Mouse (Mus musculus): ENCODE results near the gene Map3k9.

Map3k9 gene

DNA sequence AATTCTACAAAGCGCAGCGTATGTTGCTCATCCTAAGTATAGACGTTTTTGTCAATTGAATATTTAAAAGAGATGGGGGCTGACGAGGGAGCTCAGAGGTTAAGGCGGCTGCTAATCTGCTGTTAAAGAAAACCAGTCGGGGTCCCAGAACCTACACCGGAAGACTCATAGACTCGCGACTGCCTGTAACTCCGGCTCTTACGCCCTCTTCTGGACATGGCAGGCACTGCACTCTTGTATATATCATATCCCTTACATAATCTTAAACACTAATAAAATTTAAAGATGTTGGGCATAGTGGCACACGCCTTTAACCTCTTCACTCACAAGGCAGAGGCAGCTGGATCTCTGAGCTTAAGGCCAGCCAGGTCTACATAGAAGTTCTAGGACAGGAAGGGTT lies 6.3 kb upstream of the Map3k9 start:
- no peak for DNase-seq (ENCODE audit: extremely low spot score, low spot score)

DNA sequence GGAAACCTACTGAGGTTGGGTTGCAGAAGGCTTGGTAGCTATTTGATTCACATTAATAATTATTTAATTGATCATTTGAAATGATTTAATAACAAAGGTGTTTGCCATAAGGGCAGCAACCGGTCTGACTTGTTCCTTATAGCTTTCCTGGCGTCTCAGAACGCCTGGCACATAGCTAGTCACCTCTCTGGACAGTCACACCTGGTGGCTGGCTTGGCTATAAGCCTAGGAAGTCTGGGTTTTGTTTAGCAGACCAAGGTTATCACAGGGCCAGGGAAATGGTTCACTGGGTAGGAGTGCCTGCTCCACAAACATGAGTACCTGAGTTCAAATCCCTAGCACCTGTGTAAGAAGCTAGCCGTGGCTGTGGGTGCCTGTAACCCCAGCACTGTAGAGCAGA lies 2.3 kb upstream of the Map3k9 start:
- DNase-seq (ENCODE audit: extremely low spot score, low spot score), result no peak

DNA sequence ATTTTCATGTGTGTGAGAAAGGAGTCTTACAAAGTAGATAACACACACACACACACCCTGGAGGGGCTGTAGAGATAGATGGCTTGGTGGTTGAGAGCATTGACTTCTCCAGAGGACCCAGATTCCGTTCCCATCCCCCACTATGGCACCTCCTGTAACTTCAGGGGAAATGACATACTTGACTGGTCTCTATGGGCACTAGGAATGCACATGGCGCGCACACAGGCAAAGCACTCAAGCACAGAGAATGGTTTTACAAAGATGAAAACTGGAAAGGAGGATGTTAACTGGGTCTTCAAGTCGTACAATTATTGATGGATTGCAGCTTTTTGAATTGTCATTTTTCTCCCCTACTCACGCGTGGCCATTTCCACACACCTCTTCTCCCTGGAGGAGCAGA lies 1.6 kb upstream of the Map3k9 start:
- DNase-seq (ENCODE audit: extremely low spot score, low spot score), result no peak

DNA sequence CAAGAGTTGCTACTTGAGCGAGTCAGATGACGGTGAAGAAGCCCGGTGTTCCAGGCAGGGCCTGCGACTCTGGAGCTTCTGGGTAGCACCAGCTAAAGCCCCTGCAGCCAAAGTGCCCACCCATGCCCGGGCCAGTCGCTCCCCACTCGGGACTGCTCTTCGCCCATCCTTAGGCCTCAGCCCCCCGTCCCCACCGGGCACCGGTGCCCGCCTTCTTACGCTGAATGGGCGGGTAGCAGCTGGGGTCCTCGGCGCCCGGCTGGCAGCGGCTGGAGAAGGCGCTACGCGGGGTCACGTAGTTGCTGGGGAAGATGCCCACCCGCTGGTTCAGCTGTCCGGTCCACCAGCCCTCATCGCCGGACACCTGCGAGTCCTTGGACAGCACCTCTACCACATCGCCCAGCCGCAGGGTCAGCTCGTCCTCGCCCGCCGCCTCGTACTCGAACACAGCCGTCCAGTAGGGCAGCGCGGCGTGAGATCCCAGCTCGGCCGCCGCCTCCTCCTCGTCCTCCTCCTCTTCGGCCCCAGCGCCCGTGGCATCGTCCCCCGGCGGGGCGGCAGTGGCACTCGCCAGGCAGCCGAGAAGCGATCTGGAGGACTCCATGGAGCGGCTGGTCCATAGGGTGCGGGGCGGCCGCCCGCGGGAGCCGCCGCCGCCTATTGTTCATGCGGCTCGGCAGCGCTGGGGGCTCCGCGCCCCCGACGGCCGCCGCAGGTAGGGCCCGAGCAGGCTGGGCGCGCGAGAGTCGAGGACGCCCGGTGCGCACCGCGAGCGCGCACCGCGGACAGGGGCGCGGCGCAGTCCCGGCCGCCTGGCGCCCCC lies 493 bp downstream of the Map3k9 start:
- DNase-seq (ENCODE audit: extremely low spot score, low spot score), result peak; percentile 57

DNA sequence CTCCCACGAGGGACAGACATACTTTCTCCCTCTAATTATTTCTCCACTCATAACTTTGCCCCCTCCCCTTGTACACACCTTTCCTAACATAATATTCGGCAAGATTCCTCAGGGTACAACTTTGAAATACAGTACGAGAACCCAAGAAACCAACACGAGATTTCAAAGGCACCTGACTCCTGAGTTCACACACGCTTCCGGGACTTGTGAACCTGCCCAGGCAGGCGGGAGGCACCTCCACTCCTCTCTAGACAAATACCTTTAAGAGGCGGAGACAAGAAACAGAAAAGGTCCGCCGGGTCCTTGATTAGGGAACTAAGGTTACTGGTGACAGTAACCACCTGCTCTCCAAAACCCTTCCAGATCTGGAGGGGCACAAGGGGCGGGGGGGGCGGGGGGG lies 1.1 kb downstream of the Map3k9 start:
- DNase-seq (ENCODE audit: extremely low spot score, low spot score), result peak; percentile 42

DNA sequence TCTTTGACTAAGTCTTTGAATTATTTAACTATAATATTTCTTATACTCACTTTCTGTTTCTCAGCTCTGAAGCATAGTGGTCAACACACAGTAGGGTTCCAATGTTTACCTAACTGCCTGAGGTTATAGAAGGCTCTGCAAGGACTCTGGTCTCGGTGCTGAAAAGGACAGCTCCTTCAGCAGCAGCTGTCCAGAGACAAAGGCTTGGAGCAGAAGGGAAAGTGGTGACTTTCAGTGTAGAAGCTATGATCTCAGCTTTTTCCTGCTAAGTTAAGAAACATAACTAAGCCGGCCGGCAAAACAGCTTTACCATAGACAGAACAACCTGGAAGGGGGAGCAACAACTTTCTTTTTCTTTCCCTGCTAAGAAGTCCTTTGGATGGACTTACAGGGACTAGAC lies 4.8 kb downstream of the Map3k9 start:
- DNase-seq (ENCODE audit: extremely low spot score, low spot score), result peak; percentile 27

DNA sequence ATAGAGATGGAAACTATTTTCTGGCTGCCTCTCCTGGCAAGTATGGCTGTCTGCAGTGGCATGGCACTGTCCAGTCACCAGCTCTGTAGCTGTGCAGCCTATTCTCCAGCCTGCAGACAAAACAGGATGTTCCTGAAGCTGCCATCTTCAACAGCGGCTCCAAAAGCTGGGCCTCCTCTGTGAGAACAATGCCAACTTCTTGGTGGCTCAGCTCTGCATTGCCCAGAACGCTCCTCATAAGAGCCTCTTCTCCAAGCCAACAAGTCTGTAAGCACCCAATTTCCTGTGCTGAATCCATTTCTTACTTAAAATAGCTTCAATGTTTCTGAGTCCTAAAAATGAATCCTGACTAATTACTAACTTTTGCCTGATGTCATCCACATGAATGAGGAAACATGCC lies 5.3 kb downstream of the Map3k9 start:
- DNase-seq (ENCODE audit: extremely low spot score, low spot score), result no peak

DNA sequence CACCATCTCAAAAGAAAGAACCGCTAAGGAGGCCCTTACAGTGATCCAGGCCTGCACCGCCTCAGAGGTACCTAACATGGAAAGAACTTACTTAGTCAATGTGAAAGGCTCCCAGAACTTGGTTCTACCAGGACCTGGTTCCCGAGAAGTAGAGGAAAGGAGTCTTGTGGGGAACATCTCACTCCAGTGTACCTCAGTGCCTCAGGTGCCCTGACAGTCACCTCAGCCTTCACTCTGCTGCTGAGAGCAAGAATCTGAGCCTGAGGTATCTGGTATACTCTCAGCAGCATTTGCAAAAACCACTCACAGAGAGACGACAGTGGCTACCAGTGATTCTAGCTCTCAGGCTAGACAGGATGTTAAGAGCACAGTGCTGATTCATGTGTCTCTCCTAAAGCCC lies 6.8 kb downstream of the Map3k9 start:
- no peak for DNase-seq (ENCODE audit: extremely low spot score, low spot score)

DNA sequence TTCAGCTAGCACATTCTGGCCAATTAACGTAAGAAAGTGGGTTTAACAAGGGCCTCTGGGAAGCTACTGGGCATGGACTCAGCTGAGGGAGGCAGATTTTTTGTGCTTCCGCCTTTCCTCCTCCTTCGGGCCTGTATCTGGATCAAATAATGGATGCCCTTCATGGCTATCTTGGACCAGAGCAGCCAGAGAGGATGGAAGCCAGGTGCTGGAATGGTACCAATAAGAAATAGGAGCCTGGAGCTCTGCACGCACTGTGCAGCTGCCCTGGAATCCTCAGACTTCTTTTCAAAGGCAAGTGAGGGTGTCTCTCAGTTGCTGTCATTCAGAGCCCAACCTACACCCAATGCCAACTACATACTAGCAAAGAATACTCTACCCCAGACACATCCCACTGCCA lies 11.5 kb downstream of the Map3k9 start:
- no peak for DNase-seq (ENCODE audit: extremely low spot score, low spot score)

DNA sequence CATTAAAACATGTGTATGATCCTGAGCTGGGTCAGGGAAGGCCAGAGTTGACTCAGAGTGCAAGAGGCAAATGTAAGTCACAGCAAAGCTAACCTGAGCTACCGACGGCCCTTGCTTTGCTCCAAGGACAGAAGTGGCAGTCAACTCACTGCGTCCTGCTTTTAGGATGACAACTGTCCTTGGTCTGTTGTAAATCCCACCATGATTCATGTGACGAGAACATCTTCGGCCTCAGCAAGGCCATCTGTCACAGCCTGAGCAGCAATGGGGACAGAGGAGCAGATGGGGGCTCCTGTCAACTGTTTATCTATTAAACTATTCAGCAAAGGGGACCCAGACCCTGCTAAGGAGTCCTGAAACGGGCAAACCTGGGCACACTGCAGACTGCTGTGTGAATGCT lies 15.6 kb downstream of the Map3k9 start:
- no peak for DNase-seq (ENCODE audit: extremely low spot score, low spot score)

DNA sequence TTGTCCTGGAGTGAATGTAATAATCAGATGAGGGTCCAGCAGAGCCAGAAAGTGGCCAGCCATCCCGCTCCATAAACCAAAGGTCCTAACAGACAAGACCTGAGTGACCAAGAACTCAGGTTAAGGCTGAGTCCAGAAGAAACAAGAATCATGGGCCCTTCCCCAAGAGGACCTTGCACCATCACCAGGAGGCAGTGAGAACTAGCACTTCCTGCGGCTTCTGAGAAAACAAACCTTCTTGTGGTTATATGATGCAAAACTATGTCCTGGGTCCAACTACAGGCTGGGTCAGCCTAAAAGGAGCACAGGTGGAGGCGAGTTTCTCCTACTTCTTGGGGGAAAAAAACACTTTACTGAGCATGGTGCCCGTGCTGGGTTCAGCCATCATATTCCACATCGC lies 16.6 kb downstream of the Map3k9 start:
- DNase-seq (ENCODE audit: extremely low spot score, low spot score), result no peak

DNA sequence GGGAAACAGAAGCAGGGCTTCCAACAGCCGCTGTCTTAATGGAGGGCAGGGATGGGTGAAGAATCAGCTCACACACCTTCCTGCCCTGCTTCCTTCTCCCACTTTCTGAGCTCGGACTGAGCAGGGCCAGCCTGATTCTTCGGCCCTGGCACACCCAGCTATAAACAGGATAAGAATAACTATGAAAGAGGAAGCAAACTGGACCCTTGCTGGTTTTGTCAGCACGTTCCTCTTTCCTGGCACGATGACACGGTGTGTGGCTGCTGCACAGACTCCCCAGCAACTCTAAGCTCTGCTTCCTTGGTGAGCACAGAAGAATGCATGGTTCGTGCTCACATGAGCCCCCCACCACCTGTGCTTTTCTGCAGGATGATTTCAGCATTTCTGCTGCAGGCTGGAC lies 26.3 kb downstream of the Map3k9 start:
- DNase-seq (ENCODE audit: extremely low spot score, low spot score), result no peak

DNA sequence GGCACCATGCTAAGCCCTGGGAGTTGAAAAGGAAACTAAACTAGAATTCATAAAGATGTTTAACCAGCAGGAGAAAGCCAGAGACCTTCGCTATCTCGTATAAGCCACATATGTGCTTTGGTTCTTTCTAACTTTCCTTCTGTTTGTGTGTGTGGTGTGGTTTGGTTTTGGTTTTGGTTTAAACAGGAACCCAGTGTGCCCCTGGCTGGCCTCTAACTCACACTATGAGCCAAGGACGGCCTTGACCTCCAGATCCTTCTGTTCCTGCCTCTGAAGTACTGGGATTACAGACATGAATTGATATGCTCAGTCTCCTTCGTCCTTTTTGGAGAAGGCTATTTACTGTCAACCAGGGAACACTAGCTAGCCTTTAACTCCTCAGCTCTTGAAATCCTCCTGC lies 29.9 kb downstream of the Map3k9 start:
- DNase-seq (ENCODE audit: extremely low spot score, low spot score), result no peak

DNA sequence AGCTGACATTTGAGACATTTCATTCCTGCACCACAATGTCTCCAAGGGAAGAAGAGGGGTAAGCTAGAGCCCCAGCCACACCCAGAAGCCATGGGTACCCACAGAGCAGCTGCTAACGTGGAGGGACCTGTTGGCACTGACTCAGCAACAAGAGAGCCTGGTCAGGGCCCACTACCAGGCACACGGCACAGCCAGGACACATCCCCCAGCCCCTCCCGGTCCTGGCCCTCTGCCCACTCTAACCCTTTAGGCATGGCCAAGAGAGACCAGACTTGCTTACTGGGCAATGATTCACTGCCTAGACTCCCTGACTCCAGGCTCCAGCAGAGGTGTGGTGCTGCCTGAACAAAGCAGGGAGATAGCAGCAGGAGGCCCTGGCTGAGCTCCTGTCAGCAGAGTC lies 32.1 kb downstream of the Map3k9 start:
- DNase-seq (ENCODE audit: extremely low spot score, low spot score), result no peak

DNA sequence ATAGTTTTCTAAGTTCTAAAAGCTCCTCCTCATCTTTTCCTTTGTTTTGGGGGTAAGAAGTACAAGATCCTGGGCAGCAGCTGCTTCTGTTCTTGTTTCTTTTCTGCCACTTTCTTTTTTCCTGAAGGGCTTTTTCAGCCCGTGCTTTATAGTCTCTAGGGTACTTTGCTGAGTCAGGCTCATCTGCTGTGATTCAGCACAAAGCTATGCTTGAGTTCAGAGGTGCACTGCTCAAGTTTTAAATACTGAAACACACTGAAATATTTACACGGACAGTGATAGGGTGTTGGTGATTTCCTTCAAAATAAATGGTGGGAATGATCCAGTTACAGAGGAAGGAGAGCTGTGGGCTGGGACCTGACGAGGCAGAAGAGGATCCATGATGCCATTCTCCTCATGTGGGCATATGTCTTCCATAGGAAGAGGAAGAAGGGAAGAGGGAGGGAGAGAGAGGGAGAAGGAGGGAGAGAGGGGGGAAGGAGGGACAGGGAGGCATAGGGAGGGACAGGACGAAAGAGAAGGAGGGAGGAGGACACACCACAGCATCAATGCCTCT lies 32.9 kb downstream of the Map3k9 start:
- DNase-seq (ENCODE audit: extremely low spot score, low spot score), result no peak

DNA sequence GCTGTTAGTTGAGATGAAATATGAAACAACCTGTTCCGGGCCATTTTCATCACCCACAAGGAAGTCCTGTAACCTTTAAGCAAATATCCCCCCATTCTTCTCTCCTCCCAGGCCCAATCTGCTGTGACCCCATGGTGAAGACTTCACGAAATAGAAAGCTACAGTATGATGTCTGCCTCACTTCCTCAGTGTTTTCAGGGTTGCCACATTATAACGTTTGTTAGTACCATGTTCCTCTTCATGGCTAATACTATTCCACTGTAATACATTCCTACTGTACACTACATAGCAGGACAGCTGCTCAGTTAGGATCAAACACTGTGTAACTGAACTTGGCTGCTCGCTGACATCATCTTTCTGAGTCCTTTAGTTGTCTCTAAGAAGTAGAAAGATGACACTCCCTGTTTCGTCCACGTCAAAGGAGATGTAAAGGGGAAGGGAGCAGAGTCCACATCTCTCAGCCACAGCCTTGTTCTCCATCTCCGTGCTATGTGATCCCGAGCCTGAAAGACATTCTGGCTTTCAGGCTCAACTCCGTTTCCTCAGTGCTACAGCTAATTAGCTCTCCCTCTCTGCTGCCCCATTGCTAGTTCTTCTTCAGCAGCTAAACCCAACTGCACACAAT lies 34.5 kb downstream of the Map3k9 start:
- DNase-seq (ENCODE audit: extremely low spot score, low spot score), result no peak

DNA sequence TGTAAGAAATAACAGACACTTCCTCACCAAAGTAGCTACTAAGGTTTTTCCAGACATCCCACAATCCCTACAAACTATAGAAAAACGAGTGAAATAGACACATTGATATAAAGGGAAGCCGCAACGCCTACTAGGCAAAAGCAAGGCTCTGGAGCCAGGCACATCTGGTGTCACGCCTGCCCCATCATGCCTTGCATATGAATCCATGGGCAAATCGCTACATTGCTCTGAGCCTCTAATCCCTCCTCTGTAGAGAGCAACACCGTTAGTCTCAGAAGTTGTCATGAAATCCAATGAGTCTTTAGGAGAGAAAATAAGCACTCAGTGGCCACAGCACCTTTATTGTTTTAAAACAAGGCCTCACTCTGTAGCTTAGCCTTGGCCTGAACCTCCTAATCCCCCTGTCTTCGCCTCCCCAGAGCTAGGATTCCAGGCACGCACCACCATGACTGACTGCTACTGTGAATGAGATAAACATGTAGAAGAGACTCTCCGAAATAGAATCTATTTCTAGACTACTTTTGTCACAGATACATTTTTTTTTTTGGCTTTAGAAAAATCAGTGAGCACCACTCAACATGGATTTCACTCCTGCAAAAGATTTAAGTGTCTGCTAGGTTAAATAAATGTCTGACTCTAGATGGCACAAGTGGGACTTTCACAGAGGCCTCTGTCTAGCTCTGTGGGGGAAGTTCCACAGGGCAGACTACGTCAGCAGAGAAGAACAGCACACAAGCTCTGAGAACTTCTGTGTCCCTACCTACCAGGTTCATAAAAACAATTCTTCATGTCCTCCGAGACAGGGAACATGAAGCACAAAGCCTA lies 45.5 kb downstream of the Map3k9 start:
- DNase-seq (ENCODE audit: extremely low spot score, low spot score), result no peak

DNA sequence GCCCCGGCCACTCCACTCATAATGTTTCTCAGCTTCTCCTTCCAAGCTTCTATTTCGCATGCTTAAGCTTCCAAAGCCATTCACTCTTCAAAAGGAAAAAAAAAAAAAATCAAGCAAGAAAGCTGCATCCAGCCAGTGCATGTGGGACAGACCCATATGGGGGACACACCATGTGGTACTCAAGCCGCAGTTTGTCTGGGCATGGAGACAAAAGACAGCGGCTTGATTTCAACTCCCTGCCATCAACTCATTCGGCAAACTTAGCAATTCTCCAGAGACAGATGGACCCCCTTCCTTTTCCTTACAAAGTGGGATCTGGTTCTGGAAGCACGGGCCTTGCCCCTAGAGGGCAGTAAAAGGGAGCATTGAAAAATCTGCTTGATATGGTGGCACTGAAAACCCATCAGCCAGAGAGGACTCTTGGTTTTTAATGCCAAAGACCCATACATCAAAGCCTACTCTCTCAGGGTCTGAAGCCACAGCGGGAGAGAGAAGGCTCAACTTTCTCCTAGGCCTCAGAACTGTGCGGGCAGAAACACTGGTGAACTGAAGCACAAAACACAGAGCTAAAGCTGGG lies 54.6 kb downstream of the Map3k9 start:
- DNase-seq (ENCODE audit: extremely low spot score, low spot score), result no peak

DNA sequence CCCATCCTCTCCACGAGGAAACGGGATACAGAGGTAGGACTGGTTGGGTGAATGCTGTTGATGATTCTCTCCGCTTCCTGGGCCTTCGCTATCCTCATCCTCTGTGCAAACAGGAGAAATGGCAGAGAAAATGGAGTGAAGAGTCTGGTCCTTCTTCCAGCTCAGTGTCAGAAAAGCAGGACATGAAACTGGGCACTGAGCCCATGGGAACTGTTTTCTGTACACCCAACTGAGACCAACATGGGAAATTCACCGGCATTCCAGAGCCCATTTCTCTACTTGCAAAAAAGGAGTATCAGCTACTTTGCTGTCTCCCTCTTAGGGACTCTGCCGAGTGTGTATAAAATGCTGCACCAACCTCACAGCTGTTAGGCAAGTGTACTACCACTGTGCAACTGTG lies 56.2 kb downstream of the Map3k9 start:
- no peak for DNase-seq (ENCODE audit: extremely low spot score, low spot score)

DNA sequence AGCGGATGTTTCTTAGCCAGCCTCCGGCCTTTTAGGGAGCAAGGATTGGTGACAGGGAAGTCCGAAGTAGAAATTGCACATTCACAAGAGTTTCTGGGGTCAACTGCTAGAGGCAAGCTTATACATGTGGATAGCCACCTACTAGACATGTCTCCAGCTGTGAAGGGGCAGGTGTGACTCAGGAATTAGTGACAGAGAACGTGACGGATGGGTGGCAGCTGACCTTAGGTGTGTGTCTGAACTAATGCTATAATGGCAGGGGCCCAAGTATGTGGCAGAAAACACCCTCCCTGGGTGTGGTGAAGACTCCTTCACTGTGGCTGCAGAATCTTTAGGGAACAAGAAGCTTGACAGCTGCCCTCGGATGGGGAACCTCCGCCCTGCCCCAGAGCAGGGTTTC lies 57.6 kb downstream of the Map3k9 start:
- no peak for DNase-seq (ENCODE audit: extremely low spot score, low spot score)

DNA sequence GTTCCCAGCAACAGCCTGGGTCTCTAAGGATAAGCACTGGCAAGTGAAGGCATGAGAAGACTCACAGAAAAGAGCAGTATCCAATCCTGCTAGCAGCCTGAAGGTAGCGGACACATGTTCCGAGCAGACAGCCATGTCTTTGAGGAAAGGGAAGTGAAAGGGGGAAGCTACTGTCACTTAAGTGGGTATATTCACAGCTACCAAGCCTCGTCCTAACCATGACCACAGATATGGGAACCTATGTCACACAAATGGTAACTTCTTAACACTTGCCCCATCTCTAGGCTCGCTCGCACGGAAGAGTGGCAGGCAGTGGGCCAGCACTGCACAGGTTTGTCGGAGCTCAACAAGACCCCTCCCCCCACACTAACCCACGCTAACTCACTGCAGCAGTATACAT lies 61.3 kb downstream of the Map3k9 start:
- no peak for DNase-seq (ENCODE audit: extremely low spot score, low spot score)

DNA sequence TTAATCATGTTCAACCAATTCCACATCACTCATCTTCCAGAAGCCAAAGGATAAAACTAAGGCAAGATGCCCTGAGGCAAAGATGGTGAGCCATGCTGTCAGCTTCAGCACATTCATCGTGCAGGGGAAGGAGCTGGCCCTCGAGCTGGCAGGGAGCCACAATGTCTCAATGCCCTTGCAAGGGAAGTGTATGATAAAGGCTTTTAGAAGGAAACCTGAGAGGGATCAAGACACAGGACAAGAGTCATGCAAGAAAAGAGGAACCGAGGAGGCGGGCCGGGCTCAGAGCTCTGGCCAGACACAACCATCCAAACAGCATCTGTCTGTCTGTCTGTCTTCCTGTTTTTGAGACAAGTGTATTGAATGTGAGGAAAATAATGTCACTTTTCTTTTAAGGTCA lies 61.8 kb downstream of the Map3k9 start:
- no peak for DNase-seq (ENCODE audit: extremely low spot score, low spot score)

All from neural tube, embryonic 10.5 days (tissue).